ENCODE assay signal across 18 mouse cellular contexts in genomic region chr7:101422646-101423045, GRCm38 (mm10). TPM values are rescaled to one million over a fixed set of nuclear protein-coding genes. Genes with fewer than 3 reads are reported as not detected.
A peak's percentile ranks its signal among the peaks of the same experiment; 100 is the strongest.
DNase-seq lines count a peak whose midpoint lies in the region; ATAC-seq lines count a peak whose summit lies in the region.
"Had no signal": no experiment of that assay in that cellular context is flagged by ENCODE, and none has a peak within 500 bp of the region (broad histone marks: within the 10 kb centered on the region; RNA-seq: fewer than 3 reads in every experiment).

No protein-coding gene starts in this region.

- H3K36me3 ChIP-seq in hindbrain, embryonic 13.5 days: no peaks in the 10 kb centered on the region
- no peaks in the 10 kb centered on the region for H3K36me3 ChIP-seq in hindbrain, embryonic 10.5 days
- no peaks in the 10 kb centered on the region for H3K36me3 ChIP-seq in forebrain, embryonic 16.5 days (ENCODE audit: control insufficient read depth, insufficient read depth)
- H3K36me3 ChIP-seq: limb, embryonic 12.5 days; liver, embryonic 15.5 days had no signal

- no peak for ATAC-seq in hindbrain, embryonic 13.5 days (ENCODE audit: low FRiP score)
- peak; percentile 75 for ATAC-seq in CD4-positive, CD25-positive, alpha-beta regulatory T cell, adult 4 months
- ATAC-seq in forebrain, embryonic 16.5 days: no peak
- ATAC-seq in monocyte, adult 5-6 weeks (replicated peaks; ENCODE audit: insufficient number of reproducible peaks, low FRiP score, low TSS enrichment, poor library complexity, severe bottlenecking): peak; percentile 5; the same call in 1 of the 2 replicates
- no peak for ATAC-seq in erythroid progenitor cell, adult 5-6 weeks (replicated peaks; ENCODE audit: low FRiP score, poor library complexity, severe bottlenecking)

- no peak overlapping the region for H3K27ac ChIP-seq in hindbrain, embryonic 13.5 days
- no peak overlapping the region for H3K27ac ChIP-seq in hindbrain, embryonic 10.5 days
- H3K27ac ChIP-seq in forebrain, embryonic 16.5 days (ENCODE audit: low read length): no peak overlapping the region
- H3K27ac ChIP-seq: limb, embryonic 12.5 days; liver, embryonic 15.5 days had no signal

- H3K27me3 ChIP-seq in hindbrain, embryonic 13.5 days: peaks cover 41% of the 10 kb centered on the region
- peaks cover 39% of the 10 kb centered on the region for H3K27me3 ChIP-seq in hindbrain, embryonic 10.5 days (ENCODE audit: insufficient read depth, poor library complexity, severe bottlenecking)
- H3K27me3 ChIP-seq in forebrain, embryonic 16.5 days (replicated peaks; ENCODE audit: control insufficient read depth, insufficient read depth, low read length): 0 out of 2 replicates have a peak, but pooled peaks cover 3% of the 10 kb centered on the region

- no peaks in the 10 kb centered on the region for H3K9me3 ChIP-seq in hindbrain, embryonic 13.5 days
- H3K9me3 ChIP-seq in hindbrain, embryonic 10.5 days: no peaks in the 10 kb centered on the region
- H3K9me3 ChIP-seq in forebrain, embryonic 16.5 days (ENCODE audit: control insufficient read depth, low read length): no peaks in the 10 kb centered on the region
- H3K9me3 ChIP-seq: limb, embryonic 12.5 days; liver, embryonic 15.5 days had no signal

- peak overlapping the region; percentile 32; the same call in 1 of the 2 replicates for H3K4me3 ChIP-seq in hindbrain, embryonic 13.5 days
- no peak overlapping the region for H3K4me3 ChIP-seq in hindbrain, embryonic 10.5 days
- peak overlapping the region; percentile 42 for H3K4me3 ChIP-seq in forebrain, embryonic 16.5 days (replicated peaks; ENCODE audit: low read length)
- H3K4me3 ChIP-seq: limb, embryonic 12.5 days; liver, embryonic 15.5 days had no signal

- DNase-seq in hindbrain, embryonic 10.5 days (ENCODE audit: low spot score): no peak
- DNase-seq in gastrocnemius, postnatal 4 days (ENCODE audit: low spot score in 2 of 2): no peak
- DNase-seq in cerebellum, adult 9-10 months: no peak
- DNase-seq: cerebellum, adult 8-10 months; heart, adult 11 months; kidney, adult 9 months; right cerebral cortex, postnatal 14 days had no signal

- 82% methylated on average over 8 of the region's 8 CpGs for WGBS in hindbrain, embryonic 13.5 days
- 83% methylated on average over 8 of the region's 8 CpGs for WGBS in hindbrain, embryonic 10.5 days
- 73% methylated on average over 8 of the region's 8 CpGs for WGBS in forebrain, embryonic 16.5 days

- no peak overlapping the region for H3K9ac ChIP-seq in hindbrain, embryonic 13.5 days
- H3K9ac ChIP-seq in forebrain, embryonic 16.5 days (replicated peaks; ENCODE audit: low read depth, low read length): no peak overlapping the region
- H3K9ac ChIP-seq: limb, embryonic 12.5 days; liver, embryonic 15.5 days had no signal

- peak overlapping the region; percentile 48 for H3K4me2 ChIP-seq in hindbrain, embryonic 13.5 days
- H3K4me2 ChIP-seq in forebrain, embryonic 16.5 days (ENCODE audit: low read length): peak overlapping the region; percentile 53
- H3K4me2 ChIP-seq: limb, embryonic 12.5 days had no signal

- peaks cover 56% of the 10 kb centered on the region for H3K4me1 ChIP-seq in hindbrain, embryonic 13.5 days (replicated peaks)
- peaks cover 20% of the 10 kb centered on the region for H3K4me1 ChIP-seq in hindbrain, embryonic 10.5 days (replicated peaks)
- peaks cover 50% of the 10 kb centered on the region for H3K4me1 ChIP-seq in forebrain, embryonic 16.5 days (replicated peaks; ENCODE audit: control insufficient read depth, insufficient read depth, low read length)
- H3K4me1 ChIP-seq: limb, embryonic 12.5 days had no signal

RNA-seq across cellular contexts. Expression of gene Pde2a, which starts 1.2 kb away (rescaled TPM):
- polyA plus RNA-seq in hindbrain, embryonic 13.5 days (2015; fragmentation: Nextera tagmentation; extraction: Ambion mirVana): 28.8 and 31.6 TPM in 2 replicates
- 18.3 and 30.3 TPM in 2 replicates for polyA plus RNA-seq in hindbrain, embryonic 10.5 days (2016; fragmentation: Nextera tagmentation; extraction: Ambion mirVana)
- 10 to 100 TPM; 23.0 to 83.7 TPM for polyA plus RNA-seq in CD4-positive, CD25-positive, alpha-beta regulatory T cell, adult 4 months (2017; shearing (Covaris generic))
- 55.9 and 58.6 TPM in 2 replicates for polyA plus RNA-seq in forebrain, embryonic 16.5 days (2015; fragmentation: Nextera tagmentation; extraction: Ambion mirVana)
- 13.4 to 111 TPM (median 54.4 TPM) in 3 replicates for total RNA-seq in monocyte, adult 5-6 weeks (2017)
- total RNA-seq in gastrocnemius, postnatal 4 days (2021): 10 to 100 TPM; 60.7 to 61.2 TPM
- 15.9 and 17.2 TPM in 2 replicates for total RNA-seq in erythroid progenitor cell, adult 5-6 weeks (2015; ENCODE audit: low replicate concordance)
- total RNA-seq in erythroid progenitor cell, adult 5-6 weeks (2017; ENCODE audit: low replicate concordance): 1.7 and 11.8 TPM in 2 replicates

RNA-seq across cellular contexts. Expression of gene Gm45837, which starts 12.0 kb away (rescaled TPM):
- polyA plus RNA-seq in hindbrain, embryonic 13.5 days (2015; fragmentation: Nextera tagmentation; extraction: Ambion mirVana): not detected in 2 replicates
- polyA plus RNA-seq in hindbrain, embryonic 10.5 days (2016; fragmentation: Nextera tagmentation; extraction: Ambion mirVana): 0.82 and 1.3 TPM in 2 replicates
- polyA plus RNA-seq in CD4-positive, CD25-positive, alpha-beta regulatory T cell, adult 4 months (2017; shearing (Covaris generic)): 10 to 100 TPM in 1 of 2 experiments, not detected in 1; 33.3 TPM
- not detected in 2 replicates for polyA plus RNA-seq in forebrain, embryonic 16.5 days (2015; fragmentation: Nextera tagmentation; extraction: Ambion mirVana)
- total RNA-seq in monocyte, adult 5-6 weeks (2017): 8.9 to 28.8 TPM (median 12.5 TPM) in 3 replicates
- total RNA-seq in gastrocnemius, postnatal 4 days (2021): not detected
- not detected in 2 replicates for total RNA-seq in erythroid progenitor cell, adult 5-6 weeks (2015; ENCODE audit: low replicate concordance)
- total RNA-seq in erythroid progenitor cell, adult 5-6 weeks (2017; ENCODE audit: low replicate concordance): 4.2 TPM in 1 of 2 replicates, not detected in the other
- polyA plus RNA-seq: heart, embryonic 14.5 days; large intestine, adult 2 months; limb, embryonic 12.5 days; liver, embryonic 15.5 days; testis, adult 2 months; urinary bladder, adult 2 months had no signal

Comparison
In these comparisons a context has a peak if more than half of its experiments do, and no peak if none do; other contexts are left out.
1. ATAC-seq: peak in CD4-positive, CD25-positive, alpha-beta regulatory T cell, adult 4 months (single experiment) and monocyte, adult 5-6 weeks (single experiment); none in hindbrain, embryonic 13.5 days (single experiment), forebrain, embryonic 16.5 days (single experiment) and erythroid progenitor cell, adult 5-6 weeks (single experiment).